Mouse (Mus musculus) right cerebral cortex, adult 2 months (tissue): ENCODE measurements around the gene Zfp467.

ENCODE experiments used
- DNase-seq, 2 experiments: peaks; one replicate each; pipeline ENCODE4 v3.0.0; 2021 to 2022; ENCODE audit warnings: low spot score in 2 of 2

Zfp467 gene

GRCm38 (mm10) chr6:48411193-48412092 lies 34.2 kb downstream of the Zfp467 start:
- DNase-seq = no peak

- DNase-seq = no peak
Observed at GRCm38 (mm10) chr6:48410551-48410950, 35.1 kb downstream of the Zfp467 start.

GRCm38 (mm10) chr6:48409726-48410343 lies 35.8 kb downstream of the Zfp467 start:
- DNase-seq = no peak

GRCm38 (mm10) chr6:48404071-48404470 lies 41.6 kb downstream of the Zfp467 start:
- no peak for DNase-seq

GRCm38 (mm10) chr6:48399906-48400305 lies 45.7 kb downstream of the Zfp467 start:
- DNase-seq = no peak

GRCm38 (mm10) chr6:48397336-48397735 lies 48.3 kb downstream of the Zfp467 start:
- no peak for DNase-seq

GRCm38 (mm10) chr6:48396686-48397085 lies 48.9 kb downstream of the Zfp467 start:
- DNase-seq = no peak

- peak in 1 of 2 experiments; percentile 59 for DNase-seq
Observed at GRCm38 (mm10) chr6:48396008-48396595, 49.5 kb downstream of the Zfp467 start.

GRCm38 (mm10) chr6:48395105-48396007 lies 50.3 kb downstream of the Zfp467 start, which contains the start of gene Krba1:
TSS of gene Krba1 (plus strand) at chr6:48395586.
- DNase-seq = peak; percentile 83 to 86

GRCm38 (mm10) chr6:48393811-48394210 lies 51.8 kb downstream of the Zfp467 start:
- DNase-seq = no peak

- no peak for DNase-seq
Observed at GRCm38 (mm10) chr6:48388221-48388620, 57.4 kb downstream of the Zfp467 start.
